Comparison of ENCODE assay signal across 8 mouse cellular contexts in the genomic region with DNA sequence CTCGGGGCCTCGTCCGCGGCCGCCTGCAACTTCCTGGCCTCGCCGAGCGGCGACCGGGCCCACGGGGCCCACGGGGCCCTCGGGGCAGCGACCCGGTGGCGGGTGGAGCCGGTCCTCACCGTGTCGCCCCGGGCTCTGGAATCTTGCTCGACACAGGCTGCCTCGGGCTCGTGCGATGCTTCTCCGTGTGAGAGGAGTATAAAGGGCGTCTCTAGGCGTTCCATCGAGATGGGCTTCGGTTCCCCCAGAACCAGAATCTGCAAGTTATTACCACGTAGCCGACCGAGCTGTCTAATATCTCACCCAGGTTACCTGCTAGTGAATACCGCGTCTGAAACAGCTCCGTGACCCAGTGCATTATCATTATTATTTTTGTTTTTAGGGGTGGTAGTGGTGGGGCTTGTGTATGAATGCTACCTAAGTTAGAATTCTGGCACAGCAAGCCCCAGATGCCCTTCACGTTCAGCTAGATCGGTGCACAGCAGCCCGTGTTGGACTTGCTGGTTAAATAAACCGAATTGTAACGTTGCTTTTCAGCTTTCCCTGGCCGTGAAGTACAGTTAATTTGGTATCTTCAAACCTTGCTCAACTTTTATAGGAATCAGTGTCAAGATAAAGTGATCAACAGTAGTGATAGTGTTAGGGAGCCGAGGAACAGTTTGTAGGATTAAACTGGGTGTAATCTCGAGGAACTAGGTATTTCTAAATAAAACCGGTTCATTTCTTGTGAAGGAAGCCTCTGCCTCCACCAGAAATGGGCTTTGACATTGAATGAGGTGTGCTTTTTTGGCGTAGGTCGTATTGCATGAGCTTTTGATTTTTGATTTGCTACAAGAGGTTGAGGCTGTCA. TPM values are rescaled to one million over a fixed set of nuclear protein-coding genes. Genes with fewer than 3 reads are reported as not detected.
A peak's percentile ranks its signal among the peaks of the same experiment; 100 is the strongest.
DNase-seq lines count a peak whose midpoint lies in the region; ATAC-seq and TF ChIP-seq lines count a peak whose summit lies in the region.

No protein-coding gene starts in this region.

- peak overlapping the region; percentile 84 for H3K4me3 ChIP-seq in heart, adult 2 months
- peak overlapping the region; percentile 72 for H3K4me3 ChIP-seq in C2C12 (ENCODE audit: insufficient read depth, poor library complexity, severe bottlenecking)
- peak overlapping the region; percentile 66 for H3K4me3 ChIP-seq in bone marrow, adult 2 months (replicated peaks; ENCODE audit: control insufficient read depth, low read depth, low read length)
- H3K4me3 ChIP-seq in heart, embryonic 13.5 days: peak overlapping the region; percentile 99
- peak overlapping the region; percentile 97 for H3K4me3 ChIP-seq in limb, embryonic 14.5 days (replicated peaks; ENCODE audit: low read length)
- H3K4me3 ChIP-seq in midbrain, postnatal 0 days (ENCODE audit: low read depth, low read length): peak overlapping the region; percentile 95

- TF ChIP-seq EP300 in heart, adult 2 months (IDR thresholded peaks at IDR 0.05; ENCODE audit: insufficient read depth, low read depth, low read length): no peak

- H3K27me3 ChIP-seq in heart, adult 2 months (ENCODE audit: control insufficient read depth, insufficient read depth, low read length): no peaks in the 10 kb centered on the region
- H3K27me3 ChIP-seq in C2C12 (ENCODE audit: control insufficient read depth, insufficient read depth, insufficient read length): no peaks in the 10 kb centered on the region
- H3K27me3 ChIP-seq in heart, embryonic 13.5 days (replicated peaks): 0 out of 2 replicates have a peak, but pooled peaks cover 3% of the 10 kb centered on the region
- no peaks in the 10 kb centered on the region for H3K27me3 ChIP-seq in limb, embryonic 14.5 days (ENCODE audit: control insufficient read depth, insufficient read depth, low read length)
- H3K27me3 ChIP-seq in midbrain, postnatal 0 days (ENCODE audit: insufficient read depth, low read length): no peaks in the 10 kb centered on the region

- ATAC-seq in heart, embryonic 13.5 days (ENCODE audit: extremely low read depth, insufficient number of reproducible peaks, low FRiP score, low TSS enrichment): no peak
- no peak for ATAC-seq in limb, embryonic 14.5 days (ENCODE audit: low FRiP score, low read depth)
- ATAC-seq in midbrain, postnatal 0 days (ENCODE audit: low FRiP score): no peak; the same call in 1 of the 2 replicates

- H3K36me3 ChIP-seq in heart, adult 2 months (ENCODE audit: control insufficient read depth, insufficient read depth, low read length): peaks cover 16% of the 10 kb centered on the region
- peaks cover 24% of the 10 kb centered on the region for H3K36me3 ChIP-seq in C2C12 (ENCODE audit: control insufficient read depth, insufficient read depth)
- H3K36me3 ChIP-seq in heart, embryonic 13.5 days: peaks cover 12% of the 10 kb centered on the region
- H3K36me3 ChIP-seq in limb, embryonic 14.5 days (ENCODE audit: control insufficient read depth, insufficient read depth, low read length): peaks cover 18% of the 10 kb centered on the region
- no peaks in the 10 kb centered on the region for H3K36me3 ChIP-seq in midbrain, postnatal 0 days (ENCODE audit: insufficient read depth, low read length)

- peak overlapping the region; percentile 91 for H3K9ac ChIP-seq in heart, adult 2 months (ENCODE audit: low read depth, low read length)
- H3K9ac ChIP-seq in heart, embryonic 13.5 days: peak overlapping the region; percentile 100
- peak overlapping the region; percentile 100 for H3K9ac ChIP-seq in limb, embryonic 14.5 days (ENCODE audit: low read depth, low read length, severe bottlenecking)
- H3K9ac ChIP-seq in midbrain, postnatal 0 days (replicated peaks; ENCODE audit: low read length, poor library complexity, severe bottlenecking): peak overlapping the region; percentile 96

- no peaks in the 10 kb centered on the region for H3K9me3 ChIP-seq in heart, embryonic 13.5 days
- H3K9me3 ChIP-seq in limb, embryonic 14.5 days (ENCODE audit: control insufficient read depth, low read length): no peaks in the 10 kb centered on the region
- H3K9me3 ChIP-seq in midbrain, postnatal 0 days (ENCODE audit: low read length): no peaks in the 10 kb centered on the region

- under 1% methylated on average over 46 of the region's 46 CpGs for WGBS in heart, adult 2 months
- 1% methylated on average over 46 of the region's 46 CpGs for WGBS in bone marrow, adult 2 months
- WGBS in heart, embryonic 13.5 days: under 1% methylated on average over 46 of the region's 46 CpGs
- under 1% methylated on average over 31 of the region's 46 CpGs for WGBS in limb, embryonic 14.5 days
- under 1% methylated on average over 41 of the region's 46 CpGs for WGBS in midbrain, postnatal 0 days

- no peak for TF ChIP-seq CTCF in heart, adult 2 months (IDR thresholded peaks at IDR 0.05)
- no peak for TF ChIP-seq CTCF in C2C12 (IDR thresholded peaks at IDR 0.05; ENCODE audit: control insufficient read depth, insufficient read depth, insufficient read length)
- TF ChIP-seq CTCF in bone marrow, adult 2 months (IDR thresholded peaks at IDR 0.05; ENCODE audit: control insufficient read depth, insufficient read depth, low read length): no peak
- TF ChIP-seq CTCF in midbrain, postnatal 0 days (IDR thresholded peaks at IDR 0.05): no peak

- intact Hi-C loops in heart, adult 2 months (cut with DNase I): loop anchor here (5.0 to 10.0 kb wide), 2 partner anchors 360 to 382 kb away; a partner anchor contains a TSS
- intact Hi-C loops in heart, postnatal 25 days (cut with DNase I): no loop called here

- H3K4me1 ChIP-seq in heart, adult 2 months (ENCODE audit: control insufficient read depth, insufficient read depth, low read length): peaks cover 9% of the 10 kb centered on the region
- H3K4me1 ChIP-seq in bone marrow, adult 2 months (ENCODE audit: control insufficient read depth, insufficient read depth, low read length): no peaks in the 10 kb centered on the region; the same call in 1 of the 2 replicates
- peaks cover 42% of the 10 kb centered on the region for H3K4me1 ChIP-seq in heart, embryonic 13.5 days
- H3K4me1 ChIP-seq in limb, embryonic 14.5 days (ENCODE audit: control insufficient read depth, insufficient read depth, low read length): peaks cover 16% of the 10 kb centered on the region
- H3K4me1 ChIP-seq in midbrain, postnatal 0 days (ENCODE audit: insufficient read depth, low read length): peaks cover 9% of the 10 kb centered on the region

- H3K79me2 ChIP-seq in heart, adult 2 months (replicated peaks; ENCODE audit: control insufficient read depth, insufficient read depth, low read length): peaks cover 6% of the 10 kb centered on the region
- peaks cover 58% of the 10 kb centered on the region for H3K79me2 ChIP-seq in C2C12 (ENCODE audit: control insufficient read depth, insufficient read depth)

- DNase-seq in heart, adult 2 months: no peak
- no peak for DNase-seq in heart, postnatal 25 days (ENCODE audit: low spot score)
- no peak for DNase-seq in limb, embryonic 14.5 days (ENCODE audit: low spot score)
- peak; percentile 20 for DNase-seq in midbrain, postnatal 0 days (ENCODE audit: low spot score)
- no peak for DNase-seq in frontal cortex, adult 2 months (ENCODE audit: extremely low spot score in 1 of 2, low spot score in 1 of 2)

- peak overlapping the region; percentile 88 for H3K27ac ChIP-seq in heart, adult 2 months
- no peak overlapping the region; the same call in 1 of the 2 replicates for H3K27ac ChIP-seq in bone marrow, adult 2 months (ENCODE audit: control insufficient read depth, insufficient read depth, low read depth, low read length, poor library complexity)
- H3K27ac ChIP-seq in heart, embryonic 13.5 days (replicated peaks): peak overlapping the region; percentile 92
- H3K27ac ChIP-seq in limb, embryonic 14.5 days (replicated peaks; ENCODE audit: low read depth, low read length): peak overlapping the region; percentile 90
- H3K27ac ChIP-seq in midbrain, postnatal 0 days (ENCODE audit: low read depth, low read length): peak overlapping the region; percentile 94

- TF ChIP-seq POLR2A in heart, adult 2 months (IDR thresholded peaks at IDR 0.05; ENCODE audit: insufficient read depth, low read depth, low read length): no peak
- no peak for TF ChIP-seq POLR2A in bone marrow, adult 2 months (IDR thresholded peaks at IDR 0.05; ENCODE audit: borderline replicate concordance, control insufficient read depth, low read depth, low read length)
- no peak for TF ChIP-seq POLR2A in limb, embryonic 14.5 days (IDR thresholded peaks at IDR 0.05; ENCODE audit: borderline replicate concordance, extremely low read depth, insufficient read depth, insufficient read length)

- H3K79me3 ChIP-seq in C2C12 (ENCODE audit: low read depth): peaks cover 54% of the 10 kb centered on the region

- H3ac ChIP-seq in C2C12 (ENCODE audit: control insufficient read depth, insufficient read length, low read depth): peak overlapping the region; percentile 91

- H3K4me2 ChIP-seq in heart, embryonic 13.5 days: peak overlapping the region; percentile 80
- peak overlapping the region; percentile 59 for H3K4me2 ChIP-seq in limb, embryonic 14.5 days (replicated peaks; ENCODE audit: low read depth, low read length, severe bottlenecking)
- peak overlapping the region; percentile 77 for H3K4me2 ChIP-seq in midbrain, postnatal 0 days (ENCODE audit: low read depth, low read length, poor library complexity, severe bottlenecking)

TF ChIP-seq in C2C12, 6 proteins besides CTCF, POLR2A, EP300 and RAD21:
- no peak for TF ChIP-seq FOSL1 (IDR thresholded peaks at IDR 0.05; ENCODE audit: insufficient read depth, low read length, poor library complexity, severe bottlenecking)
- TF ChIP-seq MYOD1 (IDR thresholded peaks at IDR 0.05; ENCODE audit: control insufficient read depth, insufficient read length, low read depth): no peak
- TF ChIP-seq CEBPB (IDR thresholded peaks at IDR 0.05; ENCODE audit: low read depth): no peak
- TF ChIP-seq USF1 (IDR thresholded peaks at IDR 0.05; ENCODE audit: low read depth): no peak
- TF ChIP-seq MYOG (IDR thresholded peaks at IDR 0.05; ENCODE audit: control insufficient read depth, extremely low read depth, insufficient read length): no peak
- TF ChIP-seq MAX (IDR thresholded peaks at IDR 0.05): no peak
TF ChIP-seq in C2C12: peak in this region for 0.

RNA-seq across cellular contexts. Expression of a gene that starts 0.8 kb away (rescaled TPM):
- total RNA-seq in heart, adult 2 months (2021): 10 to 100 TPM in 1 of 2 experiments, 1 to 10 TPM in 1; 9.3 to 10.7 TPM
- 5.5 and 7.0 TPM in 2 replicates for polyA plus RNA-seq in heart, adult 2 months (2012; rRNA removed)
- total RNA-seq in heart, postnatal 25 days (2021): 10 to 100 TPM; 13.6 to 14.4 TPM
- polyA plus RNA-seq in C2C12 (2012; fragmentation: generic; extraction: Trizol): 12.6 TPM
- 16.8 and 21.6 TPM in 2 replicates for polyA plus RNA-seq in bone marrow, adult 2 months (2011; ENCODE audit: insufficient read depth, insufficient read length, low replicate concordance, missing spikeins)
- polyA plus RNA-seq in heart, embryonic 13.5 days (2015; fragmentation: Nextera tagmentation; extraction: Ambion mirVana): 24.2 and 27.5 TPM in 2 replicates
- polyA plus RNA-seq in limb, embryonic 14.5 days (2012; rRNA removed): 39.9 and 56.5 TPM in 2 replicates
- 32.5 and 39.4 TPM in 2 replicates for polyA plus RNA-seq in limb, embryonic 14.5 days (2014; fragmentation: Nextera tagmentation; extraction: Ambion mirVana)
- total RNA-seq in midbrain, postnatal 0 days (2014; rRNA removed): 17.7 and 30.5 TPM in 2 replicates
- polyA plus RNA-seq in midbrain, postnatal 0 days (2015; fragmentation: Nextera tagmentation; extraction: Ambion mirVana): 26.6 and 40.8 TPM in 2 replicates
- 43.5 and 49.7 TPM in 2 replicates for polyA plus RNA-seq in frontal cortex, adult 2 months (2012; rRNA removed)
